Mouse (Mus musculus) spleen, adult 2 months (tissue): ENCODE measurements around the gene Mical3. TPM values are rescaled to one million over a fixed set of nuclear protein-coding genes. Genes with fewer than 3 reads are reported as not detected.

Experiments
- DNase-seq, 2 experiments: peaks; one replicate each; pipeline versions ENCODE4 v3.0.0 to v3.0.0-alpha.2; 2012 to 2021; ENCODE audit warnings: low spot score in 2 of 2, low read depth in 1 of 2
- H3K27ac ChIP-seq: fragments of 200-500 bp; 2 replicates; pipeline ENCODE4 v1.5.1; 2012; ENCODE audit warnings: low read length, inconsistent platforms; ENCODE audit not compliant: insufficient read depth
- H3K27me3 ChIP-seq: fragments of 200-500 bp; 2 replicates; pipeline ENCODE4 v1.6.1; 2012; ENCODE audit warnings: mild to moderate bottlenecking, moderate library complexity, low read length, inconsistent platforms; ENCODE audit not compliant: control insufficient read depth, insufficient read depth
- H3K36me3 ChIP-seq: fragments of 200-500 bp; 2 replicates; pipeline ENCODE4 v1.6.1; 2012; ENCODE audit warnings: mild to moderate bottlenecking, low read length, inconsistent platforms; ENCODE audit not compliant: control insufficient read depth, insufficient read depth
- H3K4me1 ChIP-seq: fragments of 200-500 bp; 2 replicates; pipeline ENCODE4 v1.6.1; 2011; ENCODE audit warnings: inconsistent platforms; ENCODE audit not compliant: control insufficient read depth, insufficient read depth, insufficient read length
- H3K4me3 ChIP-seq: fragments of 200-500 bp; 2 replicates; pipeline ENCODE4 v1.5.1; 2011; ENCODE audit warnings: mild to moderate bottlenecking, inconsistent platforms; ENCODE audit not compliant: insufficient read depth, insufficient read length; ENCODE audit errors: extremely low read depth
- CTCF ChIP-seq: fragments of 200-500 bp; IDR thresholded peaks from 2 replicates; pipeline ENCODE4 v1.5.1; 2011; ENCODE audit warnings: mild to moderate bottlenecking, inconsistent platforms; ENCODE audit not compliant: insufficient read depth, insufficient read length, insufficient replicate concordance; ENCODE audit errors: extremely low read depth
- POLR2A ChIP-seq: fragments of 200-500 bp; IDR thresholded peaks from 2 replicates; pipeline ENCODE4 v1.6.1; 2011; ENCODE audit warnings: low read depth, low read length, inconsistent platforms
- WGBS: fragments of 180-500 bp; shearing (Covaris S2); methylation state at CpG from one replicate; pipeline ENCODE4 v1.1.7; 2018; 5-methylcytosine and 5-hydroxymethylcytosine counted together
- polyA plus RNA-seq: library from polyadenylated mRNA; depleted of rRNA; stranded (reverse); fragments of >200 nt; gene quantifications from 2 replicates; pipeline ENCODE4 v1.2.3, GENCODE M21; 2012

Gene Mical3
- polyA plus RNA-seq, 1 experiment = 11.2 TPM

DNA sequence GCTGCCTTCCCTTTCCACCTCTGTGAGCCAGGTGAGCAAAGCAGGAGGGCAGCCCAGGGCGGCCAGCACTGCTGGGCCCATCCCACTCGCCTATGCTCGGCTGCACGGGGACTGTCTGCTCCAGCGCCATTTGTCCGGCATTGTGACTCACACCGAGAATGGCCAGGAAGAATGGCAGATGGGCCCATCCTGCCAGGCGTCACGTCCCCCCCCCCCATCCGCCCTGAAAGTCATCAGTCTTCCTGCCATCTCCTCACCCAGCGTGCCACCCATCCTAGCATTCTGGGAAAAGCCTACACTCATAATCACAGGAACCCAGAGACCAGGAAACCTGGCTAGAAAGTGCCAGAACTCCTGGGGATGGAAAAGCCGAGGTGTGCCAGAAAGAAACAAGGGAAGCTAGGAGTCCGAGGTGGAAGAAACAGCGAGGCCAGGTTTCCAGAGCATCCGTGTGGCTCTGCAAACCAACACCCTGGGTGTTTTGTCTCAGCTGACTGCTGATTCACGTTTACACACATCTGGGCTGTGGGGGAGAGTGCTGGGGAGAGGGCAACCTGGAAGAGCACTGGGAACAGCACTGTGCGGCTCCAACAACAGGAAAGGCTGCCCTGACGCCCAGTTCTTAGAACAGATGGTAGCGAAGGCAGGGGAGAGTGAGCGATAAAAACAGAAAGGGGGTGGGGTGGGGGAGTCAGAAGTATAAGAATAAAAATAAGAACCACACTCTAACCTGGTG, 85.3 kb downstream of the Mical3 start:
- 88% methylated on average over 20 of the region's 20 CpGs for WGBS
- H3K27ac ChIP-seq = no peak overlapping the region
- H3K4me1 ChIP-seq = no peaks in the 10 kb centered on the region
- no peaks in the 10 kb centered on the region for H3K27me3 ChIP-seq
- H3K4me3 ChIP-seq = no peak overlapping the region
- no peak for TF ChIP-seq CTCF
- no peak for TF ChIP-seq POLR2A
- no peaks in the 10 kb centered on the region for H3K36me3 ChIP-seq
- DNase-seq = no peak

DNA sequence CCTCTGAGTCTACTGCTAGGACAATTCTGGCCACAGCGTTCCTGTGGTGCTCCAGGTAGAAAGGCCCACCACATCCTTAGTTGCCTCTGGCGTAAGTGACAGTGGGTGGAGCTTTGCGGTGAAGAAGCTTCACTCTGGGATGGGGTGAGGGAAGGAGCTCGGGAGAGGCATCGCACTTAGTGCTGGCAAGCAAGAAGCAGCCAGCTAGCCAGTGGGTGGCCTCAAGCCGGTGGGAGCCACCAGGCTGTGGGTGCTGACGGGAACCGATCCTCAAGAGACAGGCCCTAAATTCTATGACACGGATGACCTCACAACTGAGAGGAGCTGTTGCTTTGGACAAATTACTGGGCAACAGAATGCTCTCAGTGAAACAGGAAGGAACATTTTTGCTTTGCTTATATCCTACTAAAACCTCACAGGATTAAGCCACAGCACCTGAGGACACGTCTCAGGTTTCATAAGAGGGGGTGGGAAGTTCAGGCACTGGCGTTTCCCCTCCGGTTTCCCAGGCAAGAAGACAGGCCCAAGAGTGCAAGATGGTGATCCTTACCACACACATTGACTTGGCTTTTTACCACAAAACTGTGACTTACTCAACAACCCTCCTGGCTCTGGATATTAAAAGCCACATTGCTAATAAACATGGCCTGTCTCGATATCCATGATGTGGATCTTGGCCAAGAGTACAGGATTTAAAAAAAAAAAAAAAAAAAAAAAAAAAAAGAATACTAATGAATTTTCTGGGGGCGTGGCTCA, 87.2 kb downstream of the Mical3 start:
- 86% methylated on average over 14 of the region's 14 CpGs for WGBS
- Histone ChIP-seq H3K36me3 (no peaks in the 10 kb centered on the region), H3K27ac (no peak overlapping the region), H3K4me3 (no peak overlapping the region), H3K27me3 (no peaks in the 10 kb centered on the region), H3K4me1 (no peaks in the 10 kb centered on the region)
- DNase-seq = no peak
- TF ChIP-seq POLR2A (no peak), CTCF (no peak)

- 92% methylated on average over 3 of the region's 3 CpGs for WGBS
- Histone ChIP-seq H3K4me3 (no peak overlapping the region), H3K27me3 (no peaks in the 10 kb centered on the region), H3K4me1 (no peaks in the 10 kb centered on the region), H3K27ac (no peak overlapping the region), H3K36me3 (no peaks in the 10 kb centered on the region; the same call in 1 of the 2 replicates)
- TF ChIP-seq POLR2A (no peak), CTCF (no peak)
- DNase-seq = no peak
These were observed 91.1 kb downstream of the Mical3 start for GRCm38 (mm10) chr6:121039719-121040118.

GRCm38 (mm10) chr6:121039286-121039685, 91.5 kb downstream of the Mical3 start:
- TF ChIP-seq CTCF = no peak
- TF ChIP-seq POLR2A = no peak
- WGBS = 70% methylated on average over 9 of the region's 9 CpGs
- no peaks in the 10 kb centered on the region for H3K27me3 ChIP-seq
- H3K4me1 ChIP-seq = no peaks in the 10 kb centered on the region
- H3K4me3 ChIP-seq = no peak overlapping the region
- DNase-seq = no peak
- no peaks in the 10 kb centered on the region; the same call in 1 of the 2 replicates for H3K36me3 ChIP-seq
- no peak overlapping the region for H3K27ac ChIP-seq

- H3K27ac ChIP-seq = no peak overlapping the region
- no peaks in the 10 kb centered on the region for H3K4me1 ChIP-seq
- peaks cover 5% of the 10 kb centered on the region for H3K36me3 ChIP-seq
- no peak overlapping the region for H3K4me3 ChIP-seq
- TF ChIP-seq CTCF = no peak
- TF ChIP-seq POLR2A = no peak
- DNase-seq = no peak
- H3K27me3 ChIP-seq = no peaks in the 10 kb centered on the region
- WGBS = 88% methylated on average over 4 of the region's 4 CpGs
These were observed 93.7 kb downstream of the Mical3 start for GRCm38 (mm10) chr6:121037086-121037485.

GRCm38 (mm10) chr6:121035929-121036328, 94.9 kb downstream of the Mical3 start:
- Histone ChIP-seq H3K4me3 (no peak overlapping the region), H3K27me3 (no peaks in the 10 kb centered on the region), H3K36me3 (peaks cover 5% of the 10 kb centered on the region), H3K4me1 (no peaks in the 10 kb centered on the region), H3K27ac (no peak overlapping the region)
- DNase-seq = no peak
- 90% methylated on average over 3 of the region's 3 CpGs for WGBS
- TF ChIP-seq CTCF = no peak

DNA sequence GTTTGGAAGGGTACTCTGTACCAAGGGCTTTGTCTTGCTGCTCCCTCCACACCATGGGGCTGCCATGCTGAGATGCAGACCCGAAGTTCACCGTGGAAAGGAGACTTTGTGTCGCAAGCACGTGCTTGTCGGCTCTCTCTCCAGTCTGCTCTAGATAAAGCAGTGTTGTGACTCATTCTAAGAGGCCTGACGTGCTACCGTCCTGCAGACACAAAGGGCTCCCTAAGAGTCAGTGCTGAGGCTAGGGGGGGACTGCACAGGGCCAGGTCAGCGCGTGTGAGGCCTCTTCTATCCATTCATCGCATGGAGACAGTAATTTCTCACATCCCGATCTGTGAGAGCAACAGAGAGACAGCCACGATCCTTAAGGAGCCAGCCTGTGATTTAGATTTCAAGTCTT, 95.5 kb downstream of the Mical3 start:
- TF ChIP-seq POLR2A = no peak
- TF ChIP-seq CTCF = no peak
- H3K27me3 ChIP-seq = no peaks in the 10 kb centered on the region
- WGBS = 95% methylated on average over 12 of the region's 12 CpGs

More for the DNA sequence above, 95.5 kb downstream of the Mical3 start:
- DNase-seq = no peak
- Histone ChIP-seq H3K4me3 (no peak overlapping the region), H3K4me1 (no peaks in the 10 kb centered on the region), H3K36me3 (peaks cover 5% of the 10 kb centered on the region), H3K27ac (no peak overlapping the region)
